Mouse (Mus musculus) cerebellum, adult 2 months (tissue): ENCODE results near the gene Meis2.

Experiments used
- CTCF ChIP-seq: fragments of 200-500 bp; IDR thresholded peaks from 2 replicates; pipeline ENCODE4 v1.5.1; 2011; ENCODE audit warnings: low read depth, mild to moderate bottlenecking, control low read depth, low read length, moderate library complexity, borderline replicate concordance; ENCODE audit not compliant: insufficient read depth
- POLR2A ChIP-seq: fragments of 200-500 bp; IDR thresholded peaks from 2 replicates; pipeline ENCODE4 v1.6.1; 2011; ENCODE audit warnings: low read length, control low read depth, borderline replicate concordance; ENCODE audit not compliant: insufficient read depth

DNA sequence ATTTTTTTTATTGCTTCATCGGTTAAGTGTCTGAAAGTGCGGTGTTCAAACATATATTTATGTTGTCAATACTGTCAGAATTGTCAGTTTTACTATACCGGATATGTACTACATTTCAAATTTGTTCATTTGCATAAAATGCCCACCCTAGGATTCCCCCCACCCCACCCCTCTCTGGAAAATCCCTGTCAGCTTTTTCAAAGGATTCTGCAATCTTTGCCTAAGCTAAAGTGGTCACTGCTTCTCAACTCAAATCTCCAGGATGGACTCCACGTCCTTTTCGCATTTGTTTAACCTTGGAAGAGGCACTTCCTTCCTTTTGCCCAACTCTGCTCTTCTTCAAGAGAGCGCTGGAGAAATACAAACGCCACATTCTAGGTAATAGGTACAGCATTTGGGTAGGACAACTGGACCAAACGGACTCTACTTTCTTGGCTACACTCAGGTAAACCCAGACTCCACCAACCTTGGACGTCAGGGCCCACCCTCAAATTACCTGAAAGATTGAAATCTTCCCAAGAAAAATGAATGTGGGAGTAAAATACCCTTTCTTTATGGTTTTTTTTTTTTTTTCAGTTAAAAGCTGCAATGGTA lies 7.8 kb upstream of the Meis2 start:
- TF ChIP-seq POLR2A, result no peak
- TF ChIP-seq CTCF, result no peak
